8 mouse cellular contexts compared by ENCODE assay signal in the genomic region with DNA sequence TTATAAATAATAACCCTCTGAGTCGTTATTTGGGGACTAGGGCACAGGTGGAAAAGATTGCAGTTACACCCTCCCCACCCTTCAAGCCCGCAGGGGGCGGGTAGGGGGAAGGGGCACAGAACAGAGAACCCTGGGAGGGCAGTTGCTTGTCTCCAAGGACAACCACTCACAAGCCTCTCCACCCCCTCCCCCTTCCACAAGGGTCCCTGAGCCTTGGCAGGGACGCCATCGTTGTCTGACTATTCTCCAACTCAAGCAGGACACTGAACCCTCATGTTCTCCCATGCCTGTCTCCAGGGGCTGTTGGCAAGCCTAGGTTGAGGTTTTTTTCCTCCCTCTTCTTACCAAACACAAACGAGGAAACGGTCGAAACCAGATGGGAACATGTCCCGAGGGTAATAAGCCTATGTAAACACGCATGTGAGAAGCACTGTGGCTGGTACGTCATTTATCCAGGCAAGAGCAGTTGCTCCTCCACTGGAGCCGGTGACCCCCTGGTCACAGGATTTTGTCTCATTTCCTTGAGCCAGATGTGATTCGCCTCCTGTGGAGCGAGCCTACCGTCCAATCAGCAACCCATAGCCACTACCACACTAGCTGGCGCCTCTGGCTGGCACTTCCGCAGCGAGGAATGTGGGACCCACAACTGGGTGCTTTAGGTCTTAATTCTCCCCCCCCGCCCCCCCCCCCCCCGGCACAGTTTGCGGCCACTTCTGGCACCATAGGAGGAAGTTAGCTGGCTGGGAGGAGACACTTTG. TPM values are rescaled to one million over a fixed set of nuclear protein-coding genes. Genes with fewer than 3 reads are reported as not detected.
DNase-seq lines count a peak whose midpoint lies in the region; ATAC-seq and TF ChIP-seq lines count a peak whose summit lies in the region.

No protein-coding gene starts in this region.

- H3K4me3 ChIP-seq in heart, embryonic 11.5 days (ENCODE audit: low read depth, low read length), result 0 out of 2 replicates have a peak overlapping the region, but pooled peaks have one; percentile 12
- no peak overlapping the region for H3K4me3 ChIP-seq in cerebellum, adult 2 months (replicated peaks; ENCODE audit: insufficient read depth, low read depth, low read length)

- peaks cover 17% of the 10 kb centered on the region for H3K27me3 ChIP-seq in heart, embryonic 11.5 days (ENCODE audit: control insufficient read depth, insufficient read depth, low read length)
- H3K27me3 ChIP-seq in cerebellum, adult 2 months (ENCODE audit: control insufficient read depth, insufficient read depth, low read length), result no peaks in the 10 kb centered on the region

- TF ChIP-seq POLR2A in cerebellum, adult 2 months (IDR thresholded peaks at IDR 0.05; ENCODE audit: borderline replicate concordance, insufficient read depth, low read length), result no peak

- TF ChIP-seq CTCF in cerebellum, adult 2 months (IDR thresholded peaks at IDR 0.05; ENCODE audit: borderline replicate concordance, insufficient read depth, low read depth, low read length), result no peak

- peaks cover 20% of the 10 kb centered on the region for H3K4me1 ChIP-seq in heart, embryonic 11.5 days (ENCODE audit: control insufficient read depth, insufficient read depth, low read length)
- no peaks in the 10 kb centered on the region for H3K4me1 ChIP-seq in cerebellum, adult 2 months (ENCODE audit: control insufficient read depth, insufficient read depth, low read length)

- peak overlapping the region; percentile 46; the same call in 1 of the 2 replicates for H3K9ac ChIP-seq in heart, embryonic 11.5 days (ENCODE audit: low read depth, low read length)

- no peak overlapping the region for H3K27ac ChIP-seq in heart, embryonic 11.5 days (ENCODE audit: low read depth, low read length)
- no peak overlapping the region for H3K27ac ChIP-seq in cerebellum, adult 2 months (ENCODE audit: insufficient read depth, low read length)

- 6% methylated on average over 19 of the region's 21 CpGs for WGBS in heart, embryonic 11.5 days (ENCODE audit: insufficient replicate concordance)
- 17% methylated on average over 18 of the region's 21 CpGs for WGBS in cerebellum, adult 2 months

- DNase-seq in embryo, embryonic 9.5 days (ENCODE audit: extremely low spot score), result peak; percentile 43
- peak; percentile 45 for DNase-seq in kidney, postnatal 14 days
- DNase-seq in mesoderm, embryonic 11.5 days (ENCODE audit: low read depth, low spot score), result peak; percentile 73
- DNase-seq in cerebellum, adult 2 months, result no peak
- no peak for DNase-seq in layer of hippocampus, adult 18-20 months (ENCODE audit: low spot score in 2 of 2)
- no peak for DNase-seq in right cerebral cortex, postnatal 4 days

- H3K36me3 ChIP-seq in heart, embryonic 11.5 days (ENCODE audit: control insufficient read depth, insufficient read depth, low read length), result no peaks in the 10 kb centered on the region; the same call in 1 of the 2 replicates

- H3K9me3 ChIP-seq in heart, embryonic 11.5 days (replicated peaks; ENCODE audit: control insufficient read depth, low read length), result 0 out of 2 replicates have a peak, but pooled peaks cover 2% of the 10 kb centered on the region

- H3K4me2 ChIP-seq in heart, embryonic 11.5 days, result peak overlapping the region; percentile 61

- ATAC-seq in heart, embryonic 11.5 days (replicated peaks; ENCODE audit: insufficient number of reproducible peaks, low FRiP score, low TSS enrichment), result no peak
- ATAC-seq in erythroblast, adult 5-6 weeks (replicated peaks; ENCODE audit: low FRiP score, poor library complexity, severe bottlenecking), result no peak

RNA-seq across cellular contexts. Expression of gene Tmem200b, which starts 11.2 kb away (rescaled TPM):
- 3.3 and 4.1 TPM in 2 replicates for polyA plus RNA-seq in heart, embryonic 11.5 days (2014; fragmentation: Nextera tagmentation; extraction: Ambion mirVana)
- 26.3 and 29.5 TPM in 2 replicates for polyA plus RNA-seq in cerebellum, adult 2 months (2012; rRNA removed)
- not detected in 2 replicates for total RNA-seq in erythroblast, adult 5-6 weeks (2015; ENCODE audit: low replicate concordance)
- total RNA-seq in erythroblast, adult 5-6 weeks (2017; ENCODE audit: low replicate concordance), result 2.0 TPM in 1 of 2 replicates, not detected in the other
- 1 to 10 TPM; 1.2 to 1.3 TPM for total RNA-seq in layer of hippocampus, adult 18-20 months (2021)

RNA-seq across cellular contexts. Expression of gene Srsf4, which starts 37.0 kb away (rescaled TPM):
- 67.9 and 76.7 TPM in 2 replicates for polyA plus RNA-seq in heart, embryonic 11.5 days (2014; fragmentation: Nextera tagmentation; extraction: Ambion mirVana)
- polyA plus RNA-seq in cerebellum, adult 2 months (2012; rRNA removed), result 77.6 and 81.9 TPM in 2 replicates
- total RNA-seq in erythroblast, adult 5-6 weeks (2015; ENCODE audit: low replicate concordance), result 20.9 and 23.6 TPM in 2 replicates
- 45.2 and 61.6 TPM in 2 replicates for total RNA-seq in erythroblast, adult 5-6 weeks (2017; ENCODE audit: low replicate concordance)
- total RNA-seq in layer of hippocampus, adult 18-20 months (2021), result 10 to 100 TPM; 71.4 to 71.5 TPM

Comparison
In these comparisons a context has a peak if more than half of its experiments do, and no peak if none do; other contexts are left out.
1. DNase-seq: peak in embryo, embryonic 9.5 days (single experiment), kidney, postnatal 14 days (single experiment) and mesoderm, embryonic 11.5 days (single experiment); none in cerebellum, adult 2 months (0 of 2), layer of hippocampus, adult 18-20 months (0 of 2) and right cerebral cortex, postnatal 4 days (single experiment).